Mouse (Mus musculus): ENCODE data around the gene Fancg. TPM values are rescaled to one million over a fixed set of nuclear protein-coding genes. Genes with fewer than 3 reads are reported as not detected.
"Not testable (repeated sequence)": the region's sequence is repeated elsewhere in the genome, so short reads cannot be mapped to it uniquely, and the experiment has no call there.

Fancg gene
- polyA plus RNA-seq, 1 experiment = 9.5 TPM

GRCm38 (mm10) chr4:42999451-43000140, 10.7 kb downstream of the Fancg start:
- no peaks in the 10 kb centered on the region for H3K27me3 ChIP-seq (ENCODE audit: control insufficient read depth, insufficient read depth, low read length)
- H3K36me3 ChIP-seq (ENCODE audit: control insufficient read depth, insufficient read depth, low read length) = peaks cover 10% of the 10 kb centered on the region
- peak overlapping the region; percentile 100 for H3K4me3 ChIP-seq (ENCODE audit: low read depth, low read length)
- H3K27ac ChIP-seq (ENCODE audit: insufficient read depth, low read depth, low read length) = peak overlapping the region; percentile 96
- WGBS = under 1% methylated on average over 50 of the region's 51 CpGs
- H3K4me1 ChIP-seq (ENCODE audit: control insufficient read depth, insufficient read depth, insufficient read length, low read length) = peaks cover 12% of the 10 kb centered on the region
- TF ChIP-seq CTCF (IDR thresholded peaks at IDR 0.05; ENCODE audit: extremely low read depth, insufficient read length, insufficient replicate concordance, low read depth, low read length) = no peak
- no peak; the same call in 1 of the 2 replicates for TF ChIP-seq POLR2A (IDR thresholded peaks at IDR 0.05; ENCODE audit: low read depth, low read length)

GRCm38 (mm10) chr4:42998022-42998421, 12.3 kb downstream of the Fancg start:
- H3K36me3 ChIP-seq (ENCODE audit: control insufficient read depth, insufficient read depth, low read length) = peaks cover 26% of the 10 kb centered on the region
- TF ChIP-seq POLR2A (IDR thresholded peaks at IDR 0.05; ENCODE audit: low read depth, low read length) (no peak), CTCF (IDR thresholded peaks at IDR 0.05; ENCODE audit: extremely low read depth, insufficient read length, insufficient replicate concordance, low read depth, low read length) (no peak)
- no peak overlapping the region for H3K27ac ChIP-seq (ENCODE audit: insufficient read depth, low read depth, low read length)
- H3K27me3 ChIP-seq (ENCODE audit: control insufficient read depth, insufficient read depth, low read length) = no peaks in the 10 kb centered on the region
- peaks cover 7% of the 10 kb centered on the region for H3K4me1 ChIP-seq (ENCODE audit: control insufficient read depth, insufficient read depth, insufficient read length, low read length)
- WGBS = 28% methylated on average over 2 of the region's 2 CpGs
- no peak overlapping the region for H3K4me3 ChIP-seq (ENCODE audit: low read depth, low read length)

DNA sequence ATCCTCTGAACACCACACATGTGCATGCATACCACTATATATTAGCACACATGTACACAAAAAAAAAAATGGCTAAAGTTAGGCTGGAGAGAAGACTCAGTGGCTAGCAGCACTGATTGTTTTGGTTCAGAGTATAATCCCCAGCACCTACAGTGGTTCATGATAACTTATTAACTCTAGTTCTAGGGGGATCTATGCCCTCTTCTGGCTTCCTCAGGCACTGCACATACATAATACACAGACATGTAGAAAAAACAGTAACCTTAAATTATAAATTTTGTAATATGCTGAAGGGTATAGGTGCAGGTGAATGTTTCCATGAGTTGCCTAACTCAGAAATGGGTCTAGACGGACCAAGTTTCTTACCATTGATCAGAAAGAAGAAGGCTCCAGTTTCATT, 22.0 kb downstream of the Fancg start:
- Histone ChIP-seq H3K4me3 (ENCODE audit: low read depth, low read length) (no peak overlapping the region), H3K27ac (ENCODE audit: insufficient read depth, low read depth, low read length) (no peak overlapping the region), H3K36me3 (ENCODE audit: control insufficient read depth, insufficient read depth, low read length) (peaks cover 85% of the 10 kb centered on the region), H3K4me1 (ENCODE audit: control insufficient read depth, insufficient read depth, insufficient read length, low read length) (no peaks in the 10 kb centered on the region), H3K27me3 (ENCODE audit: control insufficient read depth, insufficient read depth, low read length) (no peaks in the 10 kb centered on the region)
- whole genome bisulfite sequencing = 92% methylated on average over 1 of the region's 1 CpGs
- TF ChIP-seq CTCF (IDR thresholded peaks at IDR 0.05; ENCODE audit: extremely low read depth, insufficient read length, insufficient replicate concordance, low read depth, low read length) = no peak
- no peak for TF ChIP-seq POLR2A (IDR thresholded peaks at IDR 0.05; ENCODE audit: low read depth, low read length)

- H3K36me3 ChIP-seq (ENCODE audit: control insufficient read depth, insufficient read depth, low read length) = peaks cover 53% of the 10 kb centered on the region
- not testable (repeated sequence) for H3K4me3 ChIP-seq (ENCODE audit: low read depth, low read length); H3K27me3 ChIP-seq (ENCODE audit: control insufficient read depth, insufficient read depth, low read length); H3K27ac ChIP-seq (ENCODE audit: insufficient read depth, low read depth, low read length); H3K4me1 ChIP-seq (ENCODE audit: control insufficient read depth, insufficient read depth, insufficient read length, low read length)
- 74% methylated on average over 8 of the region's 8 CpGs for WGBS
Observed at GRCm38 (mm10) chr4:42980467-42980866, 29.8 kb downstream of the Fancg start.

GRCm38 (mm10) chr4:42978062-42978461, 32.2 kb downstream of the Fancg start:
- H3K4me3 ChIP-seq (ENCODE audit: low read depth, low read length) = no peak overlapping the region
- no peak for TF ChIP-seq POLR2A (IDR thresholded peaks at IDR 0.05; ENCODE audit: low read depth, low read length)
- no peak for TF ChIP-seq CTCF (IDR thresholded peaks at IDR 0.05; ENCODE audit: extremely low read depth, insufficient read length, insufficient replicate concordance, low read depth, low read length)
- H3K36me3 ChIP-seq (ENCODE audit: control insufficient read depth, insufficient read depth, low read length) = peaks cover 32% of the 10 kb centered on the region
- H3K4me1 ChIP-seq (ENCODE audit: control insufficient read depth, insufficient read depth, insufficient read length, low read length) = no peaks in the 10 kb centered on the region
- WGBS = 89% methylated on average over 4 of the region's 4 CpGs
- no peak overlapping the region for H3K27ac ChIP-seq (ENCODE audit: insufficient read depth, low read depth, low read length)
- no peaks in the 10 kb centered on the region for H3K27me3 ChIP-seq (ENCODE audit: control insufficient read depth, insufficient read depth, low read length)

- TF ChIP-seq POLR2A (IDR thresholded peaks at IDR 0.05; ENCODE audit: low read depth, low read length) (no peak), CTCF (IDR thresholded peaks at IDR 0.05; ENCODE audit: extremely low read depth, insufficient read length, insufficient replicate concordance, low read depth, low read length) (no peak)
Observed at GRCm38 (mm10) chr4:42973868-42974267, 36.4 kb downstream of the Fancg start.

GRCm38 (mm10) chr4:42972952-42973351, 37.4 kb downstream of the Fancg start:
- TF ChIP-seq POLR2A (IDR thresholded peaks at IDR 0.05; ENCODE audit: low read depth, low read length) (no peak), CTCF (IDR thresholded peaks at IDR 0.05; ENCODE audit: extremely low read depth, insufficient read length, insufficient replicate concordance, low read depth, low read length) (no peak)

More at GRCm38 (mm10) chr4:42973868-42974267, 36.4 kb downstream of the Fancg start:
- Histone ChIP-seq H3K4me1 (ENCODE audit: control insufficient read depth, insufficient read depth, insufficient read length, low read length) (no peaks in the 10 kb centered on the region), H3K36me3 (ENCODE audit: control insufficient read depth, insufficient read depth, low read length) (peaks cover 6% of the 10 kb centered on the region), H3K27ac (ENCODE audit: insufficient read depth, low read depth, low read length) (no peak overlapping the region), H3K4me3 (ENCODE audit: low read depth, low read length) (no peak overlapping the region), H3K27me3 (ENCODE audit: control insufficient read depth, insufficient read depth, low read length) (no peaks in the 10 kb centered on the region)
- 76% methylated on average over 5 of the region's 5 CpGs for WGBS

More at GRCm38 (mm10) chr4:42972952-42973351, 37.4 kb downstream of the Fancg start:
- Histone ChIP-seq H3K27ac (ENCODE audit: insufficient read depth, low read depth, low read length) (no peak overlapping the region), H3K36me3 (ENCODE audit: control insufficient read depth, insufficient read depth, low read length) (0 out of 2 replicates have a peak, but pooled peaks cover under 1% of the 10 kb centered on the region), H3K4me3 (ENCODE audit: low read depth, low read length) (no peak overlapping the region), H3K4me1 (ENCODE audit: control insufficient read depth, insufficient read depth, insufficient read length, low read length) (no peaks in the 10 kb centered on the region), H3K27me3 (ENCODE audit: control insufficient read depth, insufficient read depth, low read length) (no peaks in the 10 kb centered on the region)
- 77% methylated on average over 4 of the region's 4 CpGs for WGBS
